Mouse (Mus musculus) heart, postnatal 0 days (tissue): ENCODE measurements around the gene Smc5. TPM values are rescaled to one million over a fixed set of nuclear protein-coding genes. Genes with fewer than 3 reads are reported as not detected.

ENCODE experiments used
- ATAC-seq: fragments of 200-750 bp; cut with Nextera tagmentation; 2 replicates; pipeline ENCODE4 v1.8.0; 2017; ENCODE audit warnings: low read depth, moderate number of reproducible peaks, moderate library complexity; ENCODE audit not compliant: insufficient read depth
- DNase-seq: peaks from one replicate; pipeline ENCODE4 v3.0.0-alpha.2; 2016; ENCODE audit warnings: low spot score
- H3K27ac ChIP-seq: fragments of 300-500 bp; sonication (generic); 2 replicates; pipeline ENCODE4 v1.5.1; 2014; ENCODE audit warnings: low read depth, mild to moderate bottlenecking
- H3K27me3 ChIP-seq: fragments of 300-500 bp; sonication (generic); 2 replicates; pipeline ENCODE4 v1.6.1; 2014; ENCODE audit warnings: low read length, mixed read lengths; ENCODE audit not compliant: control insufficient read depth, insufficient read depth
- H3K36me3 ChIP-seq: fragments of 300-500 bp; sonication (generic); replicated peaks from 2 replicates; pipeline ENCODE4 v1.6.1; 2014; ENCODE audit warnings: low read length, mixed read lengths; ENCODE audit not compliant: control insufficient read depth, insufficient read depth
- H3K4me1 ChIP-seq: fragments of 300-500 bp; sonication (generic); 2 replicates; pipeline ENCODE4 v1.6.1; 2014; ENCODE audit warnings: antibody characterized with exemption; ENCODE audit not compliant: control insufficient read depth, insufficient read depth
- H3K4me2 ChIP-seq: fragments of 300-500 bp; sonication (generic); 2 replicates; pipeline ENCODE4 v1.6.1; 2014; ENCODE audit warnings: low read depth, mild to moderate bottlenecking, low read length, moderate library complexity
- H3K4me3 ChIP-seq: fragments of 300-500 bp; sonication (generic); 2 replicates; pipeline ENCODE4 v1.5.1; 2014; ENCODE audit warnings: low read depth, low read length
- H3K9ac ChIP-seq: fragments of 300-500 bp; sonication (generic); replicated peaks from 2 replicates; pipeline ENCODE4 v1.6.1; 2014; ENCODE audit warnings: low read depth, low read length, mixed read lengths
- H3K9me3 ChIP-seq: fragments of 300-500 bp; sonication (generic); replicated peaks from 2 replicates; pipeline ENCODE4 v1.6.1; 2016; ENCODE audit warnings: low read length; ENCODE audit not compliant: control insufficient read depth
- CTCF ChIP-seq: IDR thresholded peaks from 2 replicates; pipeline ENCODE4 v1.5.1; 2016; ENCODE audit warnings: antibody characterized with exemption, control low read depth, low read depth
- EP300 ChIP-seq: IDR thresholded peaks from 2 replicates; pipeline ENCODE4 v1.6.1; 2016; ENCODE audit warnings: antibody characterized with exemption, low read depth
- WGBS: fragments of 180-500 bp; shearing (Covaris S2); extraction: QIAGEN DNeasy Blood & Tissue Kit; methylation state at CpG from one replicate; pipeline ENCODE4 v1.1.7; 2014; 5-methylcytosine and 5-hydroxymethylcytosine counted together
- polyA plus RNA-seq: library from polyadenylated mRNA; unstranded; fragments of >200 nt; fragmentation: Nextera tagmentation; extraction: Ambion mirVana; gene quantifications from 2 replicates; pipeline ENCODE4 v1.2.1, GENCODE M21; 2015
- total RNA-seq: library from RNA; depleted of rRNA; stranded (reverse); fragments of >200 nt; gene quantifications from 2 replicates; pipeline ENCODE4 v1.2.3, GENCODE M21; 2014; ENCODE audit warnings: low replicate concordance; rRNA removed

Gene Smc5
- total RNA-seq: 9.8 and 16.5 TPM in 2 replicates
- 13.6 and 14.1 TPM in 2 replicates for polyA plus RNA-seq

DNA sequence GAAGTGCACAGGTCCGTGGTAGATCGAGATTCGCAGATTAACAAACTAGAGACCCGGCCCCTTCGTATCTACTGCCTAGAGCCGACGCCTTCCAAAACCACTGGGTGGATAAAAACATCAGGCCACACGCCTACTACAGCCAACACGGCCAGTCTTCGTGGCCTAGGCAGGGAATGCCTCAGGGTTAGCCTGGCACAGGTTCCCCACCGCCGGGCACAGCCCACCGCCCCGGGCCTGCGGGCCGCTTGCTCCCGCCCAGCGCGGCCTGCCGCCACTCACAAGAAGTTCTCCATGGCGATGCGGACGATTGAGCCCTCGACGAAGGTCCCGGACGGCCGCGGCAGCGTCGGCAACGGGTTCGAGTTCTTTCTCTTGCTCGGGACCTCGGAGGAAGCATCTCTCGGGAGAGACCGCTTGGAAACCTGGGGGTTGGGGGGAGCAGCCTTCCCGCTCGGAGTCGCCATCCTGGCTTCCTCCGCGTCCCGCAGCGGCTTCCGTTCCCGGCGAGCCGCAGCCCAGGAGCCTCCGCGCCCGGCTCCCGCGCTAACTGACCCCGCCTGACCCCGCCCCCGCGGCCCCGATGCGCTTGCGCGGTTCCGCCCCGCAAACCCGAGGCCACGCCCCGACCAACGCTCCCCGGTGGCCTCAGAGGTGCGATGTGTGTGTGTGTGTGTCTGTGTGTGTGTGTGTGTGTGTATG is at the start of gene Smc5:
TSS of gene Smc5 (minus strand) at position 543 of the 699 bp plus-strand sequence.
- Histone ChIP-seq H3K9ac (peak within 1 kb of the TSS; percentile 88), H3K27ac (peak within 1 kb of the TSS; percentile 65), H3K4me3 (peak within 1 kb of the TSS; percentile 94), H3K4me1 (peaks cover 9% of the 10 kb centered on the region), H3K27me3 (no peaks in the 10 kb centered on the region), H3K36me3 (0 out of 2 replicates have a peak, but pooled peaks cover 2% of the 10 kb centered on the region), H3K4me2 (peak within 1 kb of the TSS; percentile 96), H3K9me3 (no peaks in the 10 kb centered on the region)
- peak; percentile 66 for DNase-seq
- ATAC-seq: peak; percentile 99
- TF ChIP-seq EP300 (no peak), CTCF (no peak)
- WGBS: under 1% methylated on average over 62 of the region's 69 CpGs

DNA sequence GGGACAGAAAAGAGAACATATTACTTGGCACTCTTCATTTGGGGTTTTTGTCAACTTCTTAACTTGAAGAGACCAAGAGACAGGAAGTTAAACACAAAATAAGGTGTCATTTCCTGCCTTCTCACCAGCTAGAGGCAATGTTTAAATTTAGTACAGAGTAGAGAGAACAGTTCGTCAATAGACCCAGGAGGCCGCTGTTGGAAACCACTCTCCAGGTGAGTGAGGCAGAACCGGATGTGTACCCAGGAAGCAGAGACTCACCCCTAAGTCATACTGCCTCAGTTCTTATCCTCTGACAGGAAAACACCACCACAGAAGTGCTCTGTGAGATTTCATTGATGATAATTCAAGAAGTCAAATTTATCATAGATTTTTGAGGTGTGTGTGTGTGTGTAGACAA is 49.4 kb upstream of the Smc5 start:
- WGBS: 74% methylated on average over 3 of the region's 3 CpGs
- Histone ChIP-seq H3K27me3 (no peaks in the 10 kb centered on the region), H3K4me1 (no peaks in the 10 kb centered on the region), H3K9ac (no peak overlapping the region), H3K9me3 (no peaks in the 10 kb centered on the region), H3K4me2 (no peak overlapping the region), H3K36me3 (no peaks in the 10 kb centered on the region), H3K27ac (no peak overlapping the region; the same call in 1 of the 2 replicates), H3K4me3 (no peak overlapping the region)
- TF ChIP-seq EP300: no peak
- DNase-seq (no peak), ATAC-seq (no peak)

- ATAC-seq (no peak), DNase-seq (no peak)
- TF ChIP-seq CTCF (no peak), EP300 (no peak)
- no peak overlapping the region for H3K4me2 ChIP-seq
- H3K4me3 ChIP-seq: no peak overlapping the region
- no peaks in the 10 kb centered on the region for H3K27me3 ChIP-seq
- WGBS: 66% methylated on average over 5 of the region's 5 CpGs
- no peaks in the 10 kb centered on the region for H3K4me1 ChIP-seq
- no peaks in the 10 kb centered on the region for H3K36me3 ChIP-seq
- H3K9ac ChIP-seq: no peak overlapping the region
- H3K9me3 ChIP-seq: no peaks in the 10 kb centered on the region
- no peak overlapping the region for H3K27ac ChIP-seq
Measured at GRCm38 (mm10) chr19:23317989-23318358, 44.3 kb upstream of the Smc5 start.

DNA sequence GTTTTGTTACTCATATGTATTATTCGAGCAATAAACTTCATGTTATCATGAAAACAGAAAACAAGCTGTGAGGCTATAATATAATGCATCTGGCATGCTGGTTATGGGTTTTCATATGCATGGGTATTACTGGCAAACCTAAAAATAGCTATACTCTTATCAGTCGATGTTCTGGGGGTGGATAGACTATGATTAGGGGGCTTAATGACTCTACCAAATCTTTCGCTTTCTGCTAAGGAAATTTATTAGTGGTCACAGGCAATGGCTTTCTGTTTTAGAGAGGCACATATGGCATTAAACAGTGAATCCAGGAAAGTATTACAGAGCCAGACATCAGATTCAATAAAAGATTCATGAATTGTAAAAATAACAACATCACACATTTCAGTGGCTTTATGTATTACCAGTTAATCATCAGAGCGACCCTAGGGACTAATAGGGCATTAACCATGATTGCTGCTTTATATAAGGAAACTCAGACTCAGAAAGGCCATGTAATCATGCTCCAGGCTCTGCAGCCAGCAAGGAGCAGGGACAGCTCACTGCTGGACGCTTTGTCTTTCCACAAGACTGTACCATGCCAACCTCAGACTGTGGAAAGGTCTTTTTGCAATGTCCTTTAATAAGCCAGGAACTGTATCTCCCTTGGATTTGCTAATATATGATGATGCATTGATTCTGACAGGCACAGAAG is 43.7 kb upstream of the Smc5 start:
- DNase-seq: no peak
- no peaks in the 10 kb centered on the region for H3K36me3 ChIP-seq

GRCm38 (mm10) chr19:23316851-23317250 is 43.2 kb upstream of the Smc5 start:
- DNase-seq (no peak), ATAC-seq (no peak)
- H3K27ac ChIP-seq: no peak overlapping the region
- TF ChIP-seq CTCF (no peak), EP300 (no peak)
- H3K4me2 ChIP-seq: no peak overlapping the region
- H3K36me3 ChIP-seq: no peaks in the 10 kb centered on the region
- no peaks in the 10 kb centered on the region for H3K9me3 ChIP-seq
- no peaks in the 10 kb centered on the region for H3K27me3 ChIP-seq
- H3K4me1 ChIP-seq: no peaks in the 10 kb centered on the region
- no peak overlapping the region for H3K9ac ChIP-seq
- WGBS: 73% methylated on average over 5 of the region's 5 CpGs
- no peak overlapping the region for H3K4me3 ChIP-seq

More for the DNA sequence above, 43.7 kb upstream of the Smc5 start:
- Histone ChIP-seq H3K4me2 (no peak overlapping the region), H3K9me3 (no peaks in the 10 kb centered on the region), H3K4me1 (no peaks in the 10 kb centered on the region), H3K4me3 (no peak overlapping the region), H3K27me3 (no peaks in the 10 kb centered on the region), H3K27ac (no peak overlapping the region), H3K9ac (no peak overlapping the region)
- no peak for ATAC-seq
- TF ChIP-seq CTCF (no peak), EP300 (no peak)
- WGBS: 48% methylated on average over 5 of the region's 5 CpGs
